8 mouse cellular contexts compared by ENCODE assay signal in genomic region chr4:130878273-130879047, GRCm38 (mm10). TPM values are rescaled to one million over a fixed set of nuclear protein-coding genes. Genes with fewer than 3 reads are reported as not detected.
DNase-seq lines count a peak whose midpoint lies in the region; ATAC-seq lines count a peak whose summit lies in the region.

No protein-coding gene starts in this region.

- peak overlapping the region; percentile 47 for H3K4me2 ChIP-seq in intestine, embryonic 16.5 days (ENCODE audit: low read depth, low read length)
- H3K4me2 ChIP-seq in midbrain, embryonic 12.5 days (replicated peaks) = peak overlapping the region; percentile 43

- peak; percentile 89 to 96 for DNase-seq in adrenal gland, adult (ENCODE audit: inconsistent age in 2 of 2, low spot score in 1 of 2)
- DNase-seq in embryo, embryonic 10.5 days (ENCODE audit: low spot score) = peak; percentile 97
- peak; percentile 74 to 89 for DNase-seq in gastrocnemius, postnatal 4 days (ENCODE audit: low spot score in 2 of 2)
- DNase-seq in left cerebral cortex, postnatal 36 days (ENCODE audit: low spot score in 2 of 2) = peak; percentile 87 to 92
- peak; percentile 52 for DNase-seq in skeletal muscle tissue, adult 2 months (ENCODE audit: low read depth, low spot score)

- intact Hi-C loops in left cerebral cortex, postnatal 36 days (cut with DNase I) = loop anchor here (1.0 kb wide), 1 partner anchor 88 kb away; no protein-coding TSS in a partner anchor

- no peaks in the 10 kb centered on the region for H3K36me3 ChIP-seq in intestine, embryonic 16.5 days (ENCODE audit: control insufficient read depth, insufficient read depth, low read length)
- H3K36me3 ChIP-seq in midbrain, embryonic 12.5 days = no peaks in the 10 kb centered on the region

- H3K4me1 ChIP-seq in intestine, embryonic 16.5 days (ENCODE audit: control insufficient read depth, insufficient read depth, low read length) = peaks cover 5% of the 10 kb centered on the region; the same call in 1 of the 2 replicates
- peaks cover 25% of the 10 kb centered on the region for H3K4me1 ChIP-seq in midbrain, embryonic 12.5 days

- peak; percentile 79 for ATAC-seq in intestine, embryonic 16.5 days
- peak; percentile 85 for ATAC-seq in midbrain, embryonic 12.5 days (ENCODE audit: low FRiP score, low read depth)
- no peak for ATAC-seq in erythroid progenitor cell, adult 5-6 weeks (replicated peaks; ENCODE audit: low FRiP score, poor library complexity, severe bottlenecking)

- peak overlapping the region; percentile 57 for H3K9ac ChIP-seq in intestine, embryonic 16.5 days (ENCODE audit: low read depth, low read length)
- H3K9ac ChIP-seq in midbrain, embryonic 12.5 days (replicated peaks) = no peak overlapping the region; the same call in 1 of the 2 replicates

- 0 out of 2 replicates have a peak overlapping the region, but pooled peaks have one; percentile 25 for H3K4me3 ChIP-seq in intestine, embryonic 16.5 days (ENCODE audit: low read length)
- H3K4me3 ChIP-seq in midbrain, embryonic 12.5 days = peak overlapping the region; percentile 10; the same call in 1 of the 2 replicates

- H3K27me3 ChIP-seq in intestine, embryonic 16.5 days (replicated peaks; ENCODE audit: control insufficient read depth, insufficient read depth, low read length) = no peaks in the 10 kb centered on the region
- H3K27me3 ChIP-seq in midbrain, embryonic 12.5 days = peaks cover 70% of the 10 kb centered on the region

- H3K27ac ChIP-seq in intestine, embryonic 16.5 days (ENCODE audit: low read length) = 0 out of 2 replicates have a peak overlapping the region, but pooled peaks have one; percentile 23
- H3K27ac ChIP-seq in midbrain, embryonic 12.5 days (replicated peaks) = 0 out of 2 replicates have a peak overlapping the region, but pooled peaks have one; percentile 49

- WGBS in intestine, embryonic 16.5 days = 7% methylated on average over 21 of the region's 21 CpGs
- 8% methylated on average over 21 of the region's 21 CpGs for WGBS in midbrain, embryonic 12.5 days

- H3K9me3 ChIP-seq in intestine, embryonic 16.5 days (ENCODE audit: control insufficient read depth, low read length) = no peaks in the 10 kb centered on the region
- H3K9me3 ChIP-seq in midbrain, embryonic 12.5 days = no peaks in the 10 kb centered on the region

RNA-seq across cellular contexts. Expression of gene Laptm5, which starts 34.5 kb away (rescaled TPM):
- total RNA-seq in gastrocnemius, postnatal 4 days (2021) = 10 to 100 TPM; 24.4 to 26.4 TPM
- 33.1 and 38.7 TPM in 2 replicates for polyA plus RNA-seq in intestine, embryonic 16.5 days (2015; fragmentation: Nextera tagmentation; extraction: Ambion mirVana)
- total RNA-seq in left cerebral cortex, postnatal 36 days (2021) = 10 to 100 TPM; 33.3 to 38.6 TPM
- 19.6 and 26.4 TPM in 2 replicates for polyA plus RNA-seq in midbrain, embryonic 12.5 days (2016; fragmentation: Nextera tagmentation; extraction: Ambion mirVana)
- 141 and 163 TPM in 2 replicates for total RNA-seq in erythroid progenitor cell, adult 5-6 weeks (2015; ENCODE audit: low replicate concordance)
- total RNA-seq in erythroid progenitor cell, adult 5-6 weeks (2017; ENCODE audit: low replicate concordance) = 32.7 and 33.9 TPM in 2 replicates
